13 mouse cellular contexts compared by ENCODE assay signal in the genomic region with DNA sequence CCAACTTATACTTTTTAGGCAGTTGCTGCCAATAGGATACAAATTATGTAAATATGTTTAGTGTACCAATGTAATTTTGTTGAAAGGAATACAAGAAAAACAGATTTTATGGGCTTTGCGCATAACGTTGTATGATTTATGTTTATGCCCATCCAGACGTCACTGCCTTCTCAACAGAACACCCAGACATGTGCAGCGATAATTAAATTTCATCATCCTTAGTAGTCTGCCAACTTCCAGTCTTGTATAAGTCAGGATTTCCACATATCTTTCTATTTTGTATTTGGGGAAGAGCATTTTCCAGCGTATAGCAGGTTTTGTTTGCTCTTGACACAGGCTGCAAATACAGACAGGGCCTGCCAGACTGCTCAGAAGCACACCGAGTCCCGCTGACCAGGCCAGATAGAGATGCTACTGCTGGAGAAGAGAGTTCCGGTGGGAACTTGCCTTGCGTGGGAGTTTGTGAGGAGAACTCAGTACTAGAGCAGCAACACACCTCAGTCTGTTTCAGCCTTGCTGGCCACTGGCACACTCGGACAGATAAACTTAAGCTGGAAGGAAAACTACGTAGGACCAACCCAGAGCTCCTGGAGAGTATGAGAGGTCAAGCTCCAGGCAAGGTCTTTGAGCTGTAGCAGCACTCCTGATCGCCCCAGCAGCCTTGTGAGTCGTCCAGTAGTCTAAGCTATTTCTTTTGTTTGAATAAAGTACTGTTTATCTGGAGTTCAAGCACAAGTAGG. TPM values are rescaled to one million over a fixed set of nuclear protein-coding genes. Genes with fewer than 3 reads are reported as not detected.
DNase-seq lines count a peak whose midpoint lies in the region; ATAC-seq lines count a peak whose summit lies in the region.
"Had no signal": no experiment of that assay in that cellular context is flagged by ENCODE, and none has a peak within 500 bp of the region (broad histone marks: within the 10 kb centered on the region; RNA-seq: fewer than 3 reads in every experiment).

No protein-coding gene starts in this region.

- no peak overlapping the region for H3K9ac ChIP-seq in liver, embryonic 15.5 days
- H3K9ac ChIP-seq in liver, embryonic 12.5 days: no peak overlapping the region
- H3K9ac ChIP-seq in forebrain, embryonic 16.5 days (replicated peaks; ENCODE audit: low read depth, low read length): no peak overlapping the region
- H3K9ac ChIP-seq: limb, embryonic 15.5 days; midbrain, embryonic 12.5 days had no signal

- ATAC-seq in liver, embryonic 15.5 days (ENCODE audit: insufficient read depth): no peak
- no peak for ATAC-seq in liver, embryonic 12.5 days
- peak; percentile 87 for ATAC-seq in forebrain, embryonic 16.5 days

- no peak for DNase-seq in heart, embryonic 10.5 days (ENCODE audit: low spot score)
- no peak for DNase-seq in heart, adult 9 months (ENCODE audit: low spot score in 2 of 2)
- DNase-seq in adipocyte (ENCODE audit: low spot score): peak; percentile 17
- DNase-seq in spleen, adult 12 weeks (ENCODE audit: low spot score): no peak
- no peak for DNase-seq in natural killer cell, adult 2 months (ENCODE audit: low spot score in 2 of 2)
- DNase-seq: cerebellum, adult 11-12 months; kidney, postnatal 14 days had no signal

- no peak overlapping the region for H3K4me2 ChIP-seq in liver, embryonic 15.5 days
- no peak overlapping the region for H3K4me2 ChIP-seq in liver, embryonic 12.5 days
- H3K4me2 ChIP-seq in forebrain, embryonic 16.5 days (ENCODE audit: low read length): no peak overlapping the region
- H3K4me2 ChIP-seq: limb, embryonic 15.5 days; midbrain, embryonic 12.5 days had no signal

- no peaks in the 10 kb centered on the region for H3K9me3 ChIP-seq in heart, embryonic 10.5 days
- no peaks in the 10 kb centered on the region for H3K9me3 ChIP-seq in liver, embryonic 15.5 days (replicated peaks)
- H3K9me3 ChIP-seq in liver, embryonic 12.5 days (replicated peaks): no peaks in the 10 kb centered on the region
- no peaks in the 10 kb centered on the region; the same call in 1 of the 2 replicates for H3K9me3 ChIP-seq in forebrain, embryonic 16.5 days (ENCODE audit: control insufficient read depth, low read length)
- H3K9me3 ChIP-seq: limb, embryonic 15.5 days; midbrain, embryonic 12.5 days had no signal

- 63% methylated on average over 13 of the region's 13 CpGs for WGBS in heart, embryonic 10.5 days
- WGBS in liver, embryonic 15.5 days (ENCODE audit: insufficient replicate concordance): 68% methylated on average over 13 of the region's 13 CpGs
- WGBS in liver, embryonic 12.5 days (ENCODE audit: insufficient replicate concordance): 77% methylated on average over 13 of the region's 13 CpGs
- WGBS in forebrain, embryonic 16.5 days: 74% methylated on average over 13 of the region's 13 CpGs

- no peak overlapping the region for H3K4me3 ChIP-seq in heart, embryonic 10.5 days
- H3K4me3 ChIP-seq in liver, embryonic 15.5 days (replicated peaks): no peak overlapping the region
- H3K4me3 ChIP-seq in liver, embryonic 12.5 days: no peak overlapping the region
- no peak overlapping the region for H3K4me3 ChIP-seq in forebrain, embryonic 16.5 days (replicated peaks; ENCODE audit: low read length)
- H3K4me3 ChIP-seq: left cerebral cortex, adult 2 months; limb, embryonic 15.5 days; midbrain, embryonic 12.5 days had no signal

- no peaks in the 10 kb centered on the region for H3K27me3 ChIP-seq in heart, embryonic 10.5 days (ENCODE audit: insufficient read depth, poor library complexity, severe bottlenecking)
- no peaks in the 10 kb centered on the region for H3K27me3 ChIP-seq in liver, embryonic 15.5 days
- no peaks in the 10 kb centered on the region for H3K27me3 ChIP-seq in liver, embryonic 12.5 days (replicated peaks)
- H3K27me3 ChIP-seq in forebrain, embryonic 16.5 days (replicated peaks; ENCODE audit: control insufficient read depth, insufficient read depth, low read length): no peaks in the 10 kb centered on the region
- H3K27me3 ChIP-seq: limb, embryonic 15.5 days; midbrain, embryonic 12.5 days had no signal

- peaks cover 36% of the 10 kb centered on the region for H3K4me1 ChIP-seq in heart, embryonic 10.5 days
- H3K4me1 ChIP-seq in liver, embryonic 15.5 days (replicated peaks): peaks cover 53% of the 10 kb centered on the region
- H3K4me1 ChIP-seq in liver, embryonic 12.5 days: peaks cover 27% of the 10 kb centered on the region
- peaks cover 9% of the 10 kb centered on the region; the same call in 1 of the 2 replicates for H3K4me1 ChIP-seq in forebrain, embryonic 16.5 days (replicated peaks; ENCODE audit: control insufficient read depth, insufficient read depth, low read length)
- H3K4me1 ChIP-seq: limb, embryonic 15.5 days had no signal

- H3K27ac ChIP-seq in heart, embryonic 10.5 days: peak overlapping the region; percentile 74
- H3K27ac ChIP-seq in liver, embryonic 15.5 days (replicated peaks): 0 out of 2 replicates have a peak overlapping the region, but pooled peaks have one; percentile 19
- no peak overlapping the region for H3K27ac ChIP-seq in liver, embryonic 12.5 days
- H3K27ac ChIP-seq in forebrain, embryonic 16.5 days (ENCODE audit: low read length): no peak overlapping the region
- H3K27ac ChIP-seq: left cerebral cortex, adult 2 months; limb, embryonic 15.5 days; midbrain, embryonic 12.5 days had no signal

- no peaks in the 10 kb centered on the region for H3K36me3 ChIP-seq in heart, embryonic 10.5 days
- H3K36me3 ChIP-seq in liver, embryonic 15.5 days (replicated peaks): no peaks in the 10 kb centered on the region
- no peaks in the 10 kb centered on the region for H3K36me3 ChIP-seq in liver, embryonic 12.5 days
- H3K36me3 ChIP-seq in forebrain, embryonic 16.5 days (ENCODE audit: control insufficient read depth, insufficient read depth): no peaks in the 10 kb centered on the region
- H3K36me3 ChIP-seq: limb, embryonic 15.5 days; midbrain, embryonic 12.5 days had no signal

RNA-seq across cellular contexts. Expression of gene Susd1, which starts 21.0 kb away (rescaled TPM):
- polyA plus RNA-seq in heart, embryonic 10.5 days (2016; fragmentation: Nextera tagmentation; extraction: Ambion mirVana): 8.1 and 9.7 TPM in 2 replicates
- 9.6 and 10.0 TPM in 2 replicates for polyA plus RNA-seq in liver, embryonic 15.5 days (2015; fragmentation: Nextera tagmentation; extraction: Ambion mirVana)
- polyA plus RNA-seq in liver, embryonic 12.5 days (2016; fragmentation: Nextera tagmentation; extraction: Ambion mirVana): 16.1 and 16.2 TPM in 2 replicates
- polyA plus RNA-seq in forebrain, embryonic 16.5 days (2015; fragmentation: Nextera tagmentation; extraction: Ambion mirVana): 0.84 and 1.8 TPM in 2 replicates

Comparison
In these comparisons a context has a peak if more than half of its experiments do, and no peak if none do; other contexts are left out.
1. H3K27ac ChIP-seq: peak in heart, embryonic 10.5 days (single experiment) and liver, embryonic 15.5 days (single experiment); none in liver, embryonic 12.5 days (single experiment) and forebrain, embryonic 16.5 days (single experiment).